Mouse (Mus musculus): ENCODE measurements around the gene Uba2. TPM values are rescaled to one million over a fixed set of nuclear protein-coding genes. Genes with fewer than 3 reads are reported as not detected.

Gene Uba2
- polyA plus RNA-seq, 1 experiment from 2014 or later, result 285 TPM

DNA sequence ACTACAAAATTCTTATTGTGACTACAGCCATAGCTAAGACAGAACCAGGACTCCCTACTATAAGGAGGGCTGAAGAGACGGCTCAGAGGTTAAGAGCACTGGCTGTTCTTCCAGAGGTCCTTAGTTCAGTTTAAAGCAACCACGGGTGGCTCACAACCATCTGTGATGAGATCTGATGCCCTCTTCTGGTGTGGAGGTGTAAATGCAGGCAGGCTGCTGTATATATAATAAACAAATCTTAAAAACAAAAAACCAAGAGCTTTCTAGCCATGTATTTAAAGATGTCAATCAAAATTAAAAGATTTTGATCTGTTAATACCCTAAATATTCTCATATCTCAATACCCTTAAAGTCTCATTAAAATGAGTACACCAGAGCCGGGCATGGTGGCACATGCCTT, 10.2 kb downstream of the Uba2 start:
- Histone ChIP-seq H3K4me3 (ENCODE audit: low read depth, low read length) (no peak overlapping the region), H3K27ac (replicated peaks; ENCODE audit: low read depth, low read length) (no peak overlapping the region), H3K4me1 (ENCODE audit: control insufficient read depth, insufficient read depth, low read length) (no peaks in the 10 kb centered on the region), H3K36me3 (replicated peaks; ENCODE audit: control insufficient read depth, insufficient read depth, low read depth, low read length) (peaks cover 41% of the 10 kb centered on the region), H3K9me3 (replicated peaks; ENCODE audit: control insufficient read depth, low read length) (no peaks in the 10 kb centered on the region), H3K9ac (replicated peaks; ENCODE audit: low read length) (no peak overlapping the region), H3K4me2 (ENCODE audit: low read depth, low read length) (no peak overlapping the region), H3K27me3 (ENCODE audit: control insufficient read depth, insufficient read depth, low read length) (no peaks in the 10 kb centered on the region)
- DNase-seq (ENCODE audit: low spot score) (no peak), ATAC-seq (replicated peaks; ENCODE audit: insufficient number of reproducible peaks, low FRiP score, low TSS enrichment, low read depth) (no peak)
- WGBS, result 88% methylated on average over 3 of the region's 3 CpGs

DNA sequence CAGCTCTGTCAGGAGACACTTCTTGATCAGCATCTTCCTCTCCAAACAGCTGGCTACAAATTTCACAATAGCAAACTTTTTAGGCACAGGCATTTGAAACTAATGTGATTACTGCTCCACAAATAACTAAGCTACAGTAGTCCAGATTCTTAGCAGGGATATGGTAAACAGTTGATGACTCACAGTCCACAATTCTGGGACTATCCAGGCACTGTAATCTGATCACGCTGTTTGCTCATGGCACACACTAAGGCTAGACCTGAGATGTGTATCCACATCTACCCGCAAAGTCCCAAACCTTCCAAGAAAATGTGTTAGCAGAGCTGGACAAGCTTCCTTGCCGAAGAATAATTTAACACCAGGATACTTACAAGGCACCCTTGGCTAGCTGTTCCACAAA, 11.4 kb downstream of the Uba2 start:
- no peaks in the 10 kb centered on the region for H3K9me3 ChIP-seq (replicated peaks; ENCODE audit: control insufficient read depth, low read length)
- WGBS, result 92% methylated on average over 3 of the region's 3 CpGs
- no peak for DNase-seq (ENCODE audit: low spot score)
- no peaks in the 10 kb centered on the region for H3K27me3 ChIP-seq (ENCODE audit: control insufficient read depth, insufficient read depth, low read length)
- H3K27ac ChIP-seq (replicated peaks; ENCODE audit: low read depth, low read length), result no peak overlapping the region
- no peak overlapping the region for H3K9ac ChIP-seq (replicated peaks; ENCODE audit: low read length)
- no peaks in the 10 kb centered on the region for H3K4me1 ChIP-seq (ENCODE audit: control insufficient read depth, insufficient read depth, low read length)
- no peak overlapping the region for H3K4me3 ChIP-seq (ENCODE audit: low read depth, low read length)
- ATAC-seq (replicated peaks; ENCODE audit: insufficient number of reproducible peaks, low FRiP score, low TSS enrichment, low read depth), result no peak
- no peak overlapping the region for H3K4me2 ChIP-seq (ENCODE audit: low read depth, low read length)
- H3K36me3 ChIP-seq (replicated peaks; ENCODE audit: control insufficient read depth, insufficient read depth, low read depth, low read length), result peaks cover 42% of the 10 kb centered on the region

DNA sequence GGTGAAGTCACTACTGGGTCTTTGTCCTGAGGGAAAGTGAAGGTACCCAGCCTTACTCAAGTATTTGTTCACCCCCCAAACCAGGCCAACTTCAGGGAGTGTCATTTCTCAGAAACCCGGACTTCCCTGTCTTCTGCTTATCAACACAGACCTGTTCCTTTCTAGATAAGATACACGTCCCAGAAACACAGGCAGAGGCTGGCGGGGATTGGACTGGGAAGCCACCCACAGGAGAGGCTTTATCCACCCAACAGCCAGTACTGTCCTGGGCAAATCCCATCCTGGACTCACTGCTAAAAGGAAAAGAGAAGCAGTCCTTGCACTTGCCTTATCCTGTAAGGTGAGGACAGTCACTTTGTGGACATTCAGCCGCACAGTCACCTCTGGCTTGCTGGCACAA, 22.2 kb downstream of the Uba2 start:
- H3K4me3 ChIP-seq (ENCODE audit: low read depth, low read length), result no peak overlapping the region
- no peak overlapping the region for H3K4me2 ChIP-seq (ENCODE audit: low read depth, low read length)
- peaks cover 53% of the 10 kb centered on the region for H3K36me3 ChIP-seq (replicated peaks; ENCODE audit: control insufficient read depth, insufficient read depth, low read depth, low read length)
- no peaks in the 10 kb centered on the region for H3K9me3 ChIP-seq (replicated peaks; ENCODE audit: control insufficient read depth, low read length)
- no peak overlapping the region for H3K9ac ChIP-seq (replicated peaks; ENCODE audit: low read length)
- ATAC-seq (replicated peaks; ENCODE audit: insufficient number of reproducible peaks, low FRiP score, low TSS enrichment, low read depth), result no peak
- no peaks in the 10 kb centered on the region for H3K4me1 ChIP-seq (ENCODE audit: control insufficient read depth, insufficient read depth, low read length)
- no peak overlapping the region for H3K27ac ChIP-seq (replicated peaks; ENCODE audit: low read depth, low read length)
- no peak for DNase-seq (ENCODE audit: low spot score)
- WGBS, result 95% methylated on average over 4 of the region's 4 CpGs
- H3K27me3 ChIP-seq (ENCODE audit: control insufficient read depth, insufficient read depth, low read length), result no peaks in the 10 kb centered on the region

DNA sequence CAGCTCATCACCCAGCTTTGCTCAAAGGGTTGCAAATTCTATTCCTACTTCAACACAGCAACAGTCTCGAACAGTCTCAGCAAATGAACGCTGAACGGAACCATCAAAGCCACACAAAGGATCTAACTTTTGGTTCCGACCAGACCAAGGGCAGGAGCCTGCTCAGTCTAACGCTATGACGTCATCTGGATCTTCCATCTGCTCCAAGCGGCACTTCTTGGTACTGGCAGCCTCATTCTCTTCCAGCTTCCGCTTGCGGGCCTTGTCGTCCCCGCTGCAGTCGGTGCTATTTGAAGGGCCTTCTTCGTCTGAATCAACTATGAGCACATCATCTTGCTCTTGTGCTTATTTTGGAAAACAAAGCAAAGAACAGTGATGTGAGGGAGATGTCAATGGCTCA, 28.3 kb downstream of the Uba2 start:
- Histone ChIP-seq H3K36me3 (replicated peaks; ENCODE audit: control insufficient read depth, insufficient read depth, low read depth, low read length) (peaks cover 31% of the 10 kb centered on the region), H3K9me3 (replicated peaks; ENCODE audit: control insufficient read depth, low read length) (no peaks in the 10 kb centered on the region), H3K27ac (replicated peaks; ENCODE audit: low read depth, low read length) (no peak overlapping the region), H3K4me1 (ENCODE audit: control insufficient read depth, insufficient read depth, low read length) (no peaks in the 10 kb centered on the region), H3K27me3 (ENCODE audit: control insufficient read depth, insufficient read depth, low read length) (no peaks in the 10 kb centered on the region), H3K4me3 (ENCODE audit: low read depth, low read length) (no peak overlapping the region), H3K9ac (replicated peaks; ENCODE audit: low read length) (no peak overlapping the region), H3K4me2 (ENCODE audit: low read depth, low read length) (no peak overlapping the region)
- WGBS, result 96% methylated on average over 13 of the region's 13 CpGs
- ATAC-seq (replicated peaks; ENCODE audit: insufficient number of reproducible peaks, low FRiP score, low TSS enrichment, low read depth) (no peak), DNase-seq (ENCODE audit: low spot score) (no peak)

DNA sequence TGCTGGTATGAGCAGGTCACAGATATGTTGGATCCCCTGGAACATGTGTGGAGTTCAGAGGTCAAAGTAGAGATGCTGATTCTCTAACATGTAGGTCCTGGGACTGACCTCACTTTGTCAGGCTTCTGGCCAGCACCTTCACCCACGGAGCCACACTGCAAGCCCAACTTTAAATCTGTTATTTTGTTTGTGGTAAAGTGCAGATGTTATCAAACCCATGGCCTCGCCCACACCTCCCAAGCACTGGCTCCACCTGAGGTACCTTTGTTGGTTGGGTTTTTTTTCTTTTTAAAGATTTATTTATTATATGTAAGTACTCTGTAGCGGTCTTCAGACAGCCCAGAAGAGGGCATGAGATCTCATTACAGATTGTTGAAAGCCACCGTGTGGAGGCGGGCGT, 29.9 kb downstream of the Uba2 start:
- H3K9ac ChIP-seq (replicated peaks; ENCODE audit: low read length), result no peak overlapping the region
- ATAC-seq (replicated peaks; ENCODE audit: insufficient number of reproducible peaks, low FRiP score, low TSS enrichment, low read depth) (no peak), DNase-seq (ENCODE audit: low spot score) (no peak)
- H3K4me2 ChIP-seq (ENCODE audit: low read depth, low read length), result no peak overlapping the region
- no peak overlapping the region for H3K4me3 ChIP-seq (ENCODE audit: low read depth, low read length)
- no peak overlapping the region for H3K27ac ChIP-seq (replicated peaks; ENCODE audit: low read depth, low read length)
- no peaks in the 10 kb centered on the region for H3K9me3 ChIP-seq (replicated peaks; ENCODE audit: control insufficient read depth, low read length)
- 90% methylated on average over 6 of the region's 6 CpGs for WGBS
- no peaks in the 10 kb centered on the region for H3K4me1 ChIP-seq (ENCODE audit: control insufficient read depth, insufficient read depth, low read length)
- no peaks in the 10 kb centered on the region for H3K27me3 ChIP-seq (ENCODE audit: control insufficient read depth, insufficient read depth, low read length)
- H3K36me3 ChIP-seq (replicated peaks; ENCODE audit: control insufficient read depth, insufficient read depth, low read depth, low read length), result peaks cover 22% of the 10 kb centered on the region

DNA sequence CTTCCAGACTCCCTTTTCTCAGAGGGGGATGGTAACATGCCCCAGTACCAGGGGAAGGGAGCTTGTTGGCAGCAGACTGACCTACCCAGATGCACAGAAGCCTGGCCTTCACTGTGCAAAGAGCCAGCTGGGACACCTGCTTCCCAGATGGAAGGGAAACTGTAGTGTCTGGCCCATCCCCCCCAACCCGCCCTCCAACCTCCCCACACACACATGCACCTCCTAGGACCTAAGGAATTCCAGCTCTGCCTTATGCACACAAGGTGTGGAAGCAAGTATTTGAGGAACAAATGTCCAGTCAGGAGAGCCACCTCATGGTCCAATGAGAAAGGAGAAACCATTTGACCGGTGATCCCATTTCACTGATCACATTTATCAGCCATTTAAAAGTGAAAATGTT, 35.1 kb downstream of the Uba2 start:
- DNase-seq (ENCODE audit: low spot score) (peak; percentile 50), ATAC-seq (replicated peaks; ENCODE audit: insufficient number of reproducible peaks, low FRiP score, low TSS enrichment, low read depth) (no peak)
- no peaks in the 10 kb centered on the region for H3K9me3 ChIP-seq (replicated peaks; ENCODE audit: control insufficient read depth, low read length)
- no peak overlapping the region for H3K9ac ChIP-seq (replicated peaks; ENCODE audit: low read length)
- H3K27ac ChIP-seq (replicated peaks; ENCODE audit: low read depth, low read length), result no peak overlapping the region
- no peaks in the 10 kb centered on the region for H3K27me3 ChIP-seq (ENCODE audit: control insufficient read depth, insufficient read depth, low read length)
- H3K4me1 ChIP-seq (ENCODE audit: control insufficient read depth, insufficient read depth, low read length), result 0 out of 2 replicates have a peak, but pooled peaks cover 3% of the 10 kb centered on the region
- WGBS, result 59% methylated on average over 2 of the region's 2 CpGs
- no peaks in the 10 kb centered on the region; the same call in 1 of the 2 replicates for H3K36me3 ChIP-seq (replicated peaks; ENCODE audit: control insufficient read depth, insufficient read depth, low read depth, low read length)
- no peak overlapping the region for H3K4me2 ChIP-seq (ENCODE audit: low read depth, low read length)
- H3K4me3 ChIP-seq (ENCODE audit: low read depth, low read length), result no peak overlapping the region

DNA sequence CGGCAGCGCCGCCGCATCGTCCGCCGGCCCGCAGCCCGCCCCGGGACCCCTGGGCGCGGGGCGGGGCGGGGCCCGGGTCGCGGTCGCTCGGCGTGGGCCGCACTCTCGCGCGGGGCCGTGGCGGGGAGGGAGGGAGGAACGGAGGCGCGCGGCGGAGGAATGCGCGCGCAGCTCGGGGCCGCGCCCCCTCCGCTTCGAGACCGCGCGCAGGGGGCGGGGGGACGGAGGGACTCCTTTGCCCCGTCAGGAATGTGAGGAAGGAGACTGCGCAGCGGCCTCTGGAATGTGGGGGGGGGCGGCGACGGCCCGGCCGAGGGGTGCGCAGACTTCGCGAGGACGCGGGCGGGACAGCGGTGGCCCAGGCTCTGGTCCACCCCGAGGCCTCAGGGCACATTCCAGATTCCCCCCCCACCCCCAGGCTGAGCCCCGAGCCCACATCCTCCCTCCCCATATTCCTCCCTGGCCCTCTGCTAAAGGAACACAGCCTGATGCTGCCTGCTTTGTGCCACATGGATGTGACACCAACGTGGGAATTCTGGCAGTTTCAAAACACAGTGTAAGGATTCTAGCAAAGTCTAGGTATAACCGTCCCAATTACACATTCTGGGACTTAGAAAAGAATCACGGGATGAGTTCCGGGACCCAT, 36.2 kb downstream of the Uba2 start, which contains the start of gene Wtip:
TSS of gene Wtip (minus strand) at position 152 of the 646 bp plus-strand sequence.
- DNase-seq (ENCODE audit: low spot score) (peak; percentile 91), ATAC-seq (replicated peaks; ENCODE audit: insufficient number of reproducible peaks, low FRiP score, low TSS enrichment, low read depth) (peak; percentile 81)
- Histone ChIP-seq H3K4me2 (ENCODE audit: low read depth, low read length) (peak within 1 kb of the TSS; percentile 64), H3K9me3 (replicated peaks; ENCODE audit: control insufficient read depth, low read length) (no peaks in the 10 kb centered on the region), H3K9ac (replicated peaks; ENCODE audit: low read length) (peak within 1 kb of the TSS; percentile 91), H3K27ac (replicated peaks; ENCODE audit: low read depth, low read length) (peak within 1 kb of the TSS; percentile 76), H3K27me3 (ENCODE audit: control insufficient read depth, insufficient read depth, low read length) (no peaks in the 10 kb centered on the region), H3K4me1 (ENCODE audit: control insufficient read depth, insufficient read depth, low read length) (0 out of 2 replicates have a peak, but pooled peaks cover 3% of the 10 kb centered on the region), H3K36me3 (replicated peaks; ENCODE audit: control insufficient read depth, insufficient read depth, low read depth, low read length) (no peaks in the 10 kb centered on the region; the same call in 1 of the 2 replicates), H3K4me3 (ENCODE audit: low read depth, low read length) (peak within 1 kb of the TSS; percentile 93)
- WGBS, result 2% methylated on average over 20 of the region's 65 CpGs

DNA sequence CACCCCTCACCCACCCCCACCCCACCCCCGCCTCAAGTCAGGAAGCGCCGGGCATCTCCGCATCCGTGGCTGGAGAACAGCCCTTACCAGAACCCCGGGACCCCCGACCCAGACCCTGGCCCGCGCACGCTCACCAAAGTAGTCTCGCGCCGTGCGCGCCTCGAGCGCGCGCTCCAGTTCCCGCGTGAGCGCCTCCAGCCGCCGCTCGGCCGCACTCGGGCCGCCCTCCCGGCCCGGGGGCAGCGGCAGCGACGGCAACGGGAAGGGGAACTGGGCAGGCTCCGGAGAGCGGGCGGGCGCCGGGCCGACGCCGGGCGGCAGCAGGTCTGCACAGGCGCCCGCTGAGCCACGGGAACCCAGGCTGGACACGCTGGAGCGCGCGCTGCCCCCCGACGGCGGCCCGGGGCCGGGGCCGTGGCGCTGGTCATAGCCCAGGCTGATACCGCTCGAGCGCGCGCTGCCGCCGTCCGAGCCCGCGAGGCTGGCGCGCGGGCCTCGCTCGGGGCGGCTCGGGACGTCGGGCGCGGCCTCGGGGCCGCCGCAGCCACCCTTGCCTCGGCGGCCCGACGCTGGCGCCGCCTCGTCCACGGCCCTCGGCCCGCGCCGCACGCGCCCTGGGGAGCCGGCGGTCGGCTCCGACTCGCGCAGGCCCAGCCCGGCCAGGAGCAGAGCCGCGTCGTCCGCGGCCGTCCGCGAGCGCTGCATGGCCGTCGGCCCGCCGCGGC, 36.9 kb downstream of the Uba2 start:
- peak overlapping the region; percentile 76 for H3K27ac ChIP-seq (replicated peaks; ENCODE audit: low read depth, low read length)
- H3K4me1 ChIP-seq (ENCODE audit: control insufficient read depth, insufficient read depth, low read length), result 0 out of 2 replicates have a peak, but pooled peaks cover 3% of the 10 kb centered on the region
- DNase-seq (ENCODE audit: low spot score), result peak; percentile 75
- under 1% methylated on average over 87 of the region's 116 CpGs for WGBS
- H3K9me3 ChIP-seq (replicated peaks; ENCODE audit: control insufficient read depth, low read length), result no peaks in the 10 kb centered on the region
- peak overlapping the region; percentile 64 for H3K4me2 ChIP-seq (ENCODE audit: low read depth, low read length)
- peak; percentile 55 for ATAC-seq (replicated peaks; ENCODE audit: insufficient number of reproducible peaks, low FRiP score, low TSS enrichment, low read depth)
- no peaks in the 10 kb centered on the region for H3K27me3 ChIP-seq (ENCODE audit: control insufficient read depth, insufficient read depth, low read length)
- no peaks in the 10 kb centered on the region; the same call in 1 of the 2 replicates for H3K36me3 ChIP-seq (replicated peaks; ENCODE audit: control insufficient read depth, insufficient read depth, low read depth, low read length)
- peak overlapping the region; percentile 91 for H3K9ac ChIP-seq (replicated peaks; ENCODE audit: low read length)
- H3K4me3 ChIP-seq (ENCODE audit: low read depth, low read length), result peak overlapping the region; percentile 93

Data from embryonic facial prominence, embryonic 11.5 days (tissue).